23 mouse cellular contexts compared by ENCODE assay signal in the genomic region with DNA sequence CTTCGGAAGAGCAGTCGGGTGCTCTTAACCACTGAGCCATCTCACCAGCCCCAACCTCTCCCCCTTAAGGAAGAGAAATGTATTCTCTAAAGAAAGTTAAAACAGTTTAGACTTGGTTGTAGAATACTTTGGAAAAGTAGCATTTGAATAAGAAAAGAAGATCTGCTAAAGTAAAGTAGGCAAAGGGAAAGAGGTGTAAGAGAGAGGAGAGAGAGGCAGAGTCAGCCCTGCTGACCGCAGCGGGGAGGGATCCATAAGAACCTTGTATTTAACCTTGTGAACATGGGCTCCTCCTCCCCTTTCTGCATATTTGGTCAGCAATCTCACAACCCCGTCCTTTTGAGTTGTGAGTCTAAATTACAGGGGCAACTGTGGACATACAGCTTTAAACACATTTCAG.
DNase-seq lines count a peak whose midpoint lies in the region; TF ChIP-seq lines count a peak whose summit lies in the region.
"Had no signal": no experiment of that assay in that cellular context is flagged by ENCODE, and none has a peak within 500 bp of the region (broad histone marks: within the 10 kb centered on the region; RNA-seq: fewer than 3 reads in every experiment).

No protein-coding gene starts in this region.

- 81% methylated on average over 5 of the region's 5 CpGs for WGBS in lung, adult 2 months

- TF ChIP-seq POLR2A in lung, adult 2 months (IDR thresholded peaks at IDR 0.05; ENCODE audit: borderline replicate concordance, extremely low read depth, low read depth, low read length) = no peak

- no peak for TF ChIP-seq CTCF in lung, adult 2 months (IDR thresholded peaks at IDR 0.05; ENCODE audit: insufficient read depth, low read length)

- DNase-seq in heart, adult 11 months = peak; percentile 41
- no peak for DNase-seq in heart, postnatal 4 days
- DNase-seq in ES-CJ7 (ENCODE audit: low read depth, low spot score) = peak; percentile 69
- peak; percentile 7 for DNase-seq in WW6 (ENCODE audit: low read depth, low spot score)
- DNase-seq in lung, adult 2 months = no peak
- DNase-seq in left cerebral cortex, adult 9 months (ENCODE audit: low spot score in 2 of 2) = no peak
- DNase-seq: cerebellum, adult 11 months; cerebellum, adult 2 months; cerebellum, adult 9-11 months; cerebellum, postnatal 25 days; embryo, embryonic 11 days; gastrocnemius, postnatal 25 days; heart, adult 2 months; heart, postnatal 14 days had no signal

- peaks cover 4% of the 10 kb centered on the region for H3K4me1 ChIP-seq in lung, adult 2 months (ENCODE audit: control insufficient read depth, insufficient read depth, low read length)

- H3K4me3 ChIP-seq in lung, adult 2 months (replicated peaks; ENCODE audit: extremely low read depth, low read depth, low read length) = no peak overlapping the region
- H3K4me3 ChIP-seq: embryonic facial prominence, embryonic 10.5 days; embryonic facial prominence, embryonic 13.5 days; erythroblast, embryonic 14.5 days; forebrain, embryonic 12.5 days; forebrain, embryonic 15.5 days; heart, adult 2 months; heart, embryonic 10.5 days; heart, embryonic 13.5 days; hindbrain, embryonic 12.5 days; hindbrain, embryonic 15.5 days had no signal

Comparison
In these comparisons a context has a peak if more than half of its experiments do, and no peak if none do; other contexts are left out.
1. DNase-seq: peak in heart, adult 11 months (single experiment), ES-CJ7 (single experiment) and WW6 (single experiment); none in heart, postnatal 4 days (single experiment), lung, adult 2 months (single experiment) and left cerebral cortex, adult 9 months (0 of 2).